Mouse (Mus musculus): ENCODE data around the gene Cnn2. TPM values are rescaled to one million over a fixed set of nuclear protein-coding genes. Genes with fewer than 3 reads are reported as not detected.
"Not testable (repeated sequence)": the region's sequence is repeated elsewhere in the genome, so short reads cannot be mapped to it uniquely, and the experiment has no call there.

The Cnn2 gene
- polyA plus RNA-seq, 1 experiment = 0.59 TPM

DNA sequence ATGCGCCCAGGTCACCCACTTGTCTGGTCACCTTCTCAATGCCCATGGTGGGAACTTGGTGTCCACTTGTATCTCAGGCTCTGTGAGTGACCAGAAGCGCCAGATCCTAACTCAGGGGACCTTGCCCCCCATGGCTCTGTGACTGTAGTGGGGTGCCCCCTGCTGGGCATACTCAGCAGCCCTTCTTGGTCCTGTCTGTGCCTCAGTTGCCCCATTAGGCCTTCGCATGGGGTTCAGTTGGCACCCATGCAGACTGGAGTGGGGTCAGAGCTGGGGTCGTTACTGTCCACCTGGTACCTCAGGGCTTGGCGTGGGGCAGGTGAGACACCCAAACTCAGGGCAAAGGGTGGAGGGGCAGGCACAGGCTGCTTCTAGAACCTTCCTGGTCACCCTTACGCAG is 34.4 kb upstream of the Cnn2 start:
- Histone ChIP-seq H3K27me3 (ENCODE audit: control insufficient read depth) (peaks cover 5% of the 10 kb centered on the region; the same call in 1 of the 2 replicates), H3K36me3 (ENCODE audit: control insufficient read depth) (peaks cover 29% of the 10 kb centered on the region), H3K4me3 (replicated peaks) (no peak overlapping the region), H3K9me3 (ENCODE audit: control insufficient read depth, low read length) (no peaks in the 10 kb centered on the region), H3K4me1 (ENCODE audit: control insufficient read depth) (peaks cover 21% of the 10 kb centered on the region)
- TF ChIP-seq TAL1 (IDR thresholded peaks at IDR 0.05; ENCODE audit: low read length) = no peak
- TF ChIP-seq GATA1 (IDR thresholded peaks at IDR 0.05; ENCODE audit: low read length) = no peak

DNA sequence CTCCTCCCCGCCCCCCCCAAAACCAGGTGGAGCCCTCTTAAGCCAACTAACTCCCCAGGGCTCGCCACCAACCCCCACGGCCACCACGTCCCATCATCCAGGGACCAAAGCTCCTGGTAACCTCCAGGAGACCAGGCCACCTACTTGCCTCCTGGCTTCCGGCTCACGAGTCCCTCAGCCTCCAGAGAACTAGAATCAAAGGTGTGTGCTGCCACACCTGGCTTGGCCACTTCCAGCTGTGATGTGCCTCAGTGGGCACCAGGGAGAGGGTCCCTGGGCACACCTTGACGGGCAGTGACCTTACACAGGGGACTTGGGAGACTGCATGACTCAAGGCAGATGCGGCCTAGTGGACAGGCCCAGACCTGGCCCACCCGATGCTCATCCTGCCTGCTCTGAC is 32.7 kb upstream of the Cnn2 start:
- Histone ChIP-seq H3K36me3 (ENCODE audit: control insufficient read depth) (peaks cover 17% of the 10 kb centered on the region), H3K4me1 (ENCODE audit: control insufficient read depth) (peaks cover 28% of the 10 kb centered on the region), H3K9me3 (ENCODE audit: control insufficient read depth, low read length) (no peaks in the 10 kb centered on the region), H3K4me3 (replicated peaks) (no peak overlapping the region), H3K27me3 (ENCODE audit: control insufficient read depth) (peaks cover 5% of the 10 kb centered on the region; the same call in 1 of the 2 replicates)
- TF ChIP-seq GATA1 (IDR thresholded peaks at IDR 0.05; ENCODE audit: low read length) = no peak
- no peak for TF ChIP-seq TAL1 (IDR thresholded peaks at IDR 0.05; ENCODE audit: low read length)

DNA sequence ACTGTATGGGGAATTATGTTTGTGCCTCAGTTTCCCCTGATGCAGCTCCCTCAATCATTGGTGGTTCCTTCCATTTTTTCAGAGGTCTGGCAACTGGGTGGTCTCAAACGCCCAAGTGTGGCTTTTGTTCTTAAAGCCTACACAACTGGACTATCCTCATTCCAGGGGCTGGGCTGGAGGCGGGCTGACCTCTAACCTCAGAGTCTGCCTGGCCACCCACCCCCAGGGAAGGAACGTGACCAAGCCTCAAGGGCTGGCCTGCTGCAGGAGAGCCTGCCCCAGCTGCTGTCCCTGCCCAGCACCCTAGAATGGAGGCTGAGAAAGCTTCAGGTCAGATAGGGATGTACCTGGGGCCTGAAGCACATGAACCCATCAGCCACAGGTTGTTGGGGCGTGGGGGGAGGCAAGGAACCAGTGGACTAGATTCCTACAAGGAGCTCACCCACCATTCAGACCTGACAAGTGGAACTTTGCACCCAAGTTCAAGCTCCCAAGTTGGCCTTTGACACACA is 31.7 kb upstream of the Cnn2 start:
- Histone ChIP-seq H3K4me3 (replicated peaks) (peak overlapping the region; percentile 2), H3K9me3 (ENCODE audit: control insufficient read depth, low read length) (no peaks in the 10 kb centered on the region), H3K27me3 (ENCODE audit: control insufficient read depth) (peaks cover 5% of the 10 kb centered on the region; the same call in 1 of the 2 replicates), H3K4me1 (ENCODE audit: control insufficient read depth) (peaks cover 37% of the 10 kb centered on the region), H3K36me3 (ENCODE audit: control insufficient read depth) (peaks cover 16% of the 10 kb centered on the region)
- no peak for TF ChIP-seq TAL1 (IDR thresholded peaks at IDR 0.05; ENCODE audit: low read length)

DNA sequence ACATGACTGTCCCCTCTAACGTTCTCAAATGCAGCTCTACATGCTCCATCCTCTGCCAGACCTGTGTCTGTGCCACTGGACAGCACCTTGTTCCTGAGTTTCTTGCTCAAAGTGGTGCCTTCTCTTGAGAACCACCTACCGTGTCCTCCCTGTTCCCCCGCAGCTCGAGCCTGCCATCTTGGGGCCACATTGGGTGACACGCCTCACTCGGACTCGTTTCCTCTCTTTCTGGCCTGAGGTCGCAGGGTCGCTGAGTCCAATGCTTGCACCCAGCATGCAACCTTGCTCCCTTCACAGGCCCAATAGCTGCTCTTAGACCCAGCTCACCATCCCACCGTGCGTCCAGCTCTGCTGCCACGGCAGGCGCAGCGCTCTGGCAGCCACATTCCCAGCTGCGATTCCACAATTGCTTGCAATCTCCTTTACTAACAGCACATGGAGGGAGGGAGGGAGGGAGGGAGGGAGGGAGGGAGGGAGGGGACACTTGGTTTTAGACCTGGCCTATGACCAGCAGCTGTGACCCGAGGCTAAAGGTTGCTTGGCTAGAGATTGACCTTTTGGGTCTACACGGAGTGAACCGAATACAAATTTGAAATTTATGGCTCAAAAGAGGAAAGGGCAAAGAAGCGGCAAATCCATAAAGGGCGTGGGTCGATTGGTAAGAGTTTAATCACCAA is 30.1 kb upstream of the Cnn2 start:
- Histone ChIP-seq H3K27me3 (ENCODE audit: control insufficient read depth) (peaks cover 5% of the 10 kb centered on the region; the same call in 1 of the 2 replicates), H3K4me3 (replicated peaks) (peak overlapping the region; percentile 31), H3K36me3 (ENCODE audit: control insufficient read depth) (peaks cover 22% of the 10 kb centered on the region), H3K4me1 (ENCODE audit: control insufficient read depth) (peaks cover 42% of the 10 kb centered on the region), H3K9me3 (ENCODE audit: control insufficient read depth, low read length) (no peaks in the 10 kb centered on the region)
- TF ChIP-seq TAL1 (IDR thresholded peaks at IDR 0.05; ENCODE audit: low read length) (no peak), GATA1 (IDR thresholded peaks at IDR 0.05; ENCODE audit: low read length) (no peak)

DNA sequence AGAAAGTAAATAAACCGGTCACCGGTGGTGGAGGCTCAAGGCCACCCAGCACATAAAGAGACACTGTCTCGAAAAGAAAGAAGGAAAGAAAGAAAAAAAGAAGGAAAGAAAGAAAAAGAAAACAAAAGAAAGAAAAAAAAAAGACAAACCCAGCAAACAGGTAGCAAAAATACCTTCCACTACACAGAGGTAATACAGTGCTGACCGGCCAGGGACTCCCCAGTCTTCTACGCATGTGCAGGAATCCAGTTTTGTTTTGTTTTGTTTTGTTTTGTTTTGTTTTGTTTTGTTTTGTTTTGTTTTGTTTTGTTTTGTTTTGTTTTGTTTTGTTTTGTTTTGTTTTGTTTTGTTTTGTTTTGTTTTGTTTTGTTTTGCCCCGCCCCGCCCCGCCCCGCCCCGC is 29.0 kb upstream of the Cnn2 start:
- peaks cover 32% of the 10 kb centered on the region for H3K36me3 ChIP-seq (ENCODE audit: control insufficient read depth)
- not testable (repeated sequence) for H3K27me3 ChIP-seq (ENCODE audit: control insufficient read depth)

DNA sequence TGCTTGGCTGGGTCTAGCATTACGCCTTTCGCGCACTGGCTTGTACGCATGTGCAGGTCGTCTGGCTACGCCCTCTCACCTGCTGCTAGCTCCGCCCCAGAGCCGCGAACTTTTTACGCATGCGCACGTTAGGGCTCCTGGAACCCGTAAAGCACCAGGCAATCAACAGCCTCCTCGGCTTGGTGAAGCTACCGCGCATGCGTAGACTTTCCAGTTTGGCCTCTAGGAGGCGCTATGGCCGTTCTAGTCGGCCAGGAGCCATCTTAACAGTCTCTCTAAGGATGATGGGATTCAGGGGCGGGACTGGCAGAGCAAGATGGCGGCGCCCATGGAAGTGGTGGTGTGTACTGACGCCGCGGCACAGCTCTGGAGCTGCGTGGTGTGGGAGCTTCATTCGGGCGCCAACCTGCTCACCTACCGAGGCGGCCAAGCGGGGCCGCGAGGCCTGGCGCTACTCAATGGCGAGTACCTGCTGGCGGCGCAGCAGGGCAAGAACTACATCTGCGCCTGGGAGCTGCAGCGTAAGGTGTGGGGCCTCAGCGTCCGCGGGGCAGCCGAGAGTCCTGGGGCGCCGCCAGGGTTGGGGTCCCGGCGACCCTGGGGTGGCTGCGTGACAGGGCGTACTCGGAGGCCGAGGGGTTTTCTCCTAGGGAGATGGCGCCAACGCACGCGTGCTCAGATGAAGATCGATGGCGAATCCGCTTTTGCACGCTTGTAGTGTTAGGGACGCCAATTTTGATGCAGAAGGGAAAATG is 28.4 kb upstream of the Cnn2 start, which contains the start of gene Wdr18:
TSS of gene Wdr18 (plus strand) at position 306 of the 755 bp plus-strand sequence.
- H3K4me3 ChIP-seq (replicated peaks) = peak within 1 kb of the TSS; percentile 94
- H3K4me1 ChIP-seq (ENCODE audit: control insufficient read depth) = peaks cover 40% of the 10 kb centered on the region
- no peak for TF ChIP-seq TAL1 (IDR thresholded peaks at IDR 0.05; ENCODE audit: low read length)
- no peak for TF ChIP-seq GATA1 (IDR thresholded peaks at IDR 0.05; ENCODE audit: low read length)
- H3K27me3 ChIP-seq (ENCODE audit: control insufficient read depth) = peaks cover 5% of the 10 kb centered on the region; the same call in 1 of the 2 replicates
- peaks cover 38% of the 10 kb centered on the region for H3K36me3 ChIP-seq (ENCODE audit: control insufficient read depth)
- no peaks in the 10 kb centered on the region for H3K9me3 ChIP-seq (ENCODE audit: control insufficient read depth, low read length)

More for the DNA sequence above, 29.0 kb upstream of the Cnn2 start:
- H3K4me3 ChIP-seq (replicated peaks) = peak overlapping the region; percentile 57
- H3K4me1 ChIP-seq (ENCODE audit: control insufficient read depth) = peaks cover 40% of the 10 kb centered on the region
- H3K9me3 ChIP-seq (ENCODE audit: control insufficient read depth, low read length) = not testable (repeated sequence)

DNA sequence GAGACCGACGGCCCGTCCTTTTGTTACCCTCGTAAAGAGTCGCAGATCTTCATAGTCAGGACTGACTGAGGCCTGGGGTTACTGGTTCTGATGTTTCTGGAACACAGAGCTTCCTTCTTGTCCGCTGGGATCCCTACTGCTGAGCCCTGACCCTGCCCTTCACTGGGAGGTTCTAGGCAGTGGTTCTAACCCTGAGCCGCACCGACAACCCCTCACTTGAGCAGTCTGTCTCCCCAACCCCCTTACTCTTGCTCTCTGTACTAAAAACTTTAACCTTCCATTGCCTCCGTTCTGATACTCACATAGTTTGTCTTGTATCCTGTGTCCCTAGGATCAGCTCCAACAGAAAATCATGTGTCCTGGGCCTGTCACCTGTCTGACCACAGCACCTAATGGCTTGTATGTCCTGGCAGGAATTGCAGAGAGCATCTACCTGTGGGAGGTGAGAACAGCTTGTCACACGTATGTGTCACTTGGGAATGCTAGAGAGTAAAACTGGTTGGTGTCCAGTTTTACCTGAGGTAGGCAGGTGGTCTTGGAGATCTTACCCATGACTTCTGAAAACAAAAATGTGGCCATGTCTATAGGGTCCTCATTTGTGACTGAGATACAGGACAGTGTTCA is 27.6 kb upstream of the Cnn2 start:
- Histone ChIP-seq H3K4me1 (ENCODE audit: control insufficient read depth) (peaks cover 38% of the 10 kb centered on the region), H3K4me3 (replicated peaks) (peak overlapping the region; percentile 94), H3K9me3 (ENCODE audit: control insufficient read depth, low read length) (no peaks in the 10 kb centered on the region), H3K36me3 (ENCODE audit: control insufficient read depth) (peaks cover 45% of the 10 kb centered on the region), H3K27me3 (ENCODE audit: control insufficient read depth) (peaks cover 4% of the 10 kb centered on the region; the same call in 1 of the 2 replicates)
- TF ChIP-seq GATA1 (IDR thresholded peaks at IDR 0.05; ENCODE audit: low read length) (no peak), TAL1 (IDR thresholded peaks at IDR 0.05; ENCODE audit: low read length) (no peak)

DNA sequence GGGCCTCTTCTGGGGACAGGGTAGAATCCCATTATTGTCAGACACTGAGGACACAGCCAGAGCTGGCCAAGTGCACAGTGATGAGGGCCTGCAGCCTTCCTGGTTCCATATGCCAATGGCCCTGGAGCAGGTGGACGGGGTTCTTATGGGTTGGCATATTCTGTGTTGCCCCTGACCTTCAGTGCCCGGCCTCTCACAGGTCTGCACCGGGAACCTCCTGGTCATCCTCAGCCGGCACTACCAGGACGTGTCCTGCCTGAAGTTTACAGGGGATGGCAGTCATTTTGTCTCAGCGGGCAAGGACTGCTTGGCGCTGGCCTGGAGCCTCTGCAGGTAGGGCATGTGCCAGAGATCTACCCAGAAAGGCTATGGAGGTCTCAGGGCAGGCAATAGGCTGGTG is 23.7 kb upstream of the Cnn2 start:
- peaks cover 21% of the 10 kb centered on the region for H3K4me1 ChIP-seq (ENCODE audit: control insufficient read depth)

DNA sequence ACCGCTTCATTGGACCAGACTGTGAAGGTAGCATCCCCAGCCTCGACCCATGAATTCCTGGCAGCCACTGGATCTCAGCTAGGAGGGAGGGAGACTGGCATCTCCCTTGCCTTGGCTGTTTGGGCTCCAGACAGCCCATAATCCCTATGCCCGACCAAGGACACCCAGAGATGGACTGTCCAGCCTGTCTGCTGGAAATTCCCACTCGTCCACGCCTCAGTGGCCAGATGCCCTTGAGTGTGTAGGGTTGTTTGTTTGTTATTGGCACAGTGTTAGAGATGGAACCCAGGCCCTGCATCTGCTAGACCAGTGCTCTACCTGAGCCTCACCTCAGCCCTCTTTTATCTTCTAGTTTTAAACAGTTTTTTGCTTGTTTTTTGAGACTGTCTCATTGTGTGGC is 23.1 kb upstream of the Cnn2 start:
- H3K27me3 ChIP-seq (ENCODE audit: control insufficient read depth) = peaks cover 14% of the 10 kb centered on the region
- H3K9me3 ChIP-seq (ENCODE audit: control insufficient read depth, low read length) = no peaks in the 10 kb centered on the region
- H3K4me1 ChIP-seq (ENCODE audit: control insufficient read depth) = peaks cover 17% of the 10 kb centered on the region
- peaks cover 73% of the 10 kb centered on the region for H3K36me3 ChIP-seq (ENCODE audit: control insufficient read depth)
- H3K4me3 ChIP-seq (replicated peaks) = no peak overlapping the region
- TF ChIP-seq TAL1 (IDR thresholded peaks at IDR 0.05; ENCODE audit: low read length) = no peak
- no peak for TF ChIP-seq GATA1 (IDR thresholded peaks at IDR 0.05; ENCODE audit: low read length)

More for the DNA sequence above, 23.7 kb upstream of the Cnn2 start:
- Histone ChIP-seq H3K4me3 (replicated peaks) (no peak overlapping the region), H3K9me3 (ENCODE audit: control insufficient read depth, low read length) (no peaks in the 10 kb centered on the region), H3K27me3 (ENCODE audit: control insufficient read depth) (peaks cover 8% of the 10 kb centered on the region), H3K36me3 (ENCODE audit: control insufficient read depth) (peaks cover 73% of the 10 kb centered on the region)
- TF ChIP-seq TAL1 (IDR thresholded peaks at IDR 0.05; ENCODE audit: low read length) (no peak), GATA1 (IDR thresholded peaks at IDR 0.05; ENCODE audit: low read length) (no peak)
